Mouse (Mus musculus) neural tube, embryonic 13.5 days (tissue): ENCODE data around the gene Anapc15-ps. TPM values are rescaled to one million over a fixed set of nuclear protein-coding genes. Genes with fewer than 3 reads are reported as not detected.
"Not testable (repeated sequence)": the region's sequence is repeated elsewhere in the genome, so short reads cannot be mapped to it uniquely, and the experiment has no call there.

Experiments
- ATAC-seq: fragments of 200-750 bp; cut with Nextera tagmentation; 2 replicates; pipeline ENCODE4 v1.8.0; 2017; ENCODE audit warnings: low read depth, mild to moderate bottlenecking, moderate TSS enrichment, moderate library complexity
- H3K27ac ChIP-seq: fragments of 300-500 bp; sonication (generic); replicated peaks from 2 replicates; pipeline ENCODE4 v1.5.1; 2015; ENCODE audit warnings: moderate library complexity, mild to moderate bottlenecking, inconsistent platforms
- H3K27me3 ChIP-seq: fragments of 300-500 bp; sonication (generic); 2 replicates; pipeline ENCODE4 v1.6.1; 2015; ENCODE audit warnings: mild to moderate bottlenecking, inconsistent platforms
- H3K36me3 ChIP-seq: fragments of 300-500 bp; sonication (generic); 2 replicates; pipeline ENCODE4 v1.6.1; 2015; ENCODE audit warnings: mild to moderate bottlenecking, inconsistent platforms
- H3K4me1 ChIP-seq: fragments of 300-500 bp; sonication (generic); replicated peaks from 2 replicates; pipeline ENCODE4 v1.6.1; 2015; ENCODE audit warnings: inconsistent platforms
- H3K4me2 ChIP-seq: fragments of 300-500 bp; sonication (generic); 2 replicates; pipeline ENCODE4 v1.6.1; 2015; ENCODE audit warnings: inconsistent platforms, mild to moderate bottlenecking, moderate library complexity
- H3K4me3 ChIP-seq: fragments of 300-500 bp; sonication (generic); 2 replicates; pipeline ENCODE4 v1.5.1; 2015; ENCODE audit warnings: mild to moderate bottlenecking, inconsistent platforms
- H3K9ac ChIP-seq: fragments of 300-500 bp; sonication (generic); 2 replicates; pipeline ENCODE4 v1.6.1; 2015; ENCODE audit warnings: moderate library complexity, mild to moderate bottlenecking, inconsistent platforms
- H3K9me3 ChIP-seq: fragments of 300-500 bp; sonication (generic); 2 replicates; pipeline ENCODE4 v1.6.1; 2016; ENCODE audit warnings: inconsistent platforms
- WGBS: fragments of 180-500 bp; shearing (Covaris S2); methylation state at CpG from one replicate; pipeline ENCODE4 v1.1.7; 2015; 5-methylcytosine and 5-hydroxymethylcytosine counted together
- polyA plus RNA-seq: library from polyadenylated mRNA; unstranded; fragments of >200 nt; fragmentation: Nextera tagmentation; extraction: Ambion mirVana; gene quantifications from 2 replicates; pipeline ENCODE4 v1.2.1, GENCODE M21; 2015

Gene Anapc15-ps
- polyA plus RNA-seq, 1 experiment from 2014 or later = not detected

DNA sequence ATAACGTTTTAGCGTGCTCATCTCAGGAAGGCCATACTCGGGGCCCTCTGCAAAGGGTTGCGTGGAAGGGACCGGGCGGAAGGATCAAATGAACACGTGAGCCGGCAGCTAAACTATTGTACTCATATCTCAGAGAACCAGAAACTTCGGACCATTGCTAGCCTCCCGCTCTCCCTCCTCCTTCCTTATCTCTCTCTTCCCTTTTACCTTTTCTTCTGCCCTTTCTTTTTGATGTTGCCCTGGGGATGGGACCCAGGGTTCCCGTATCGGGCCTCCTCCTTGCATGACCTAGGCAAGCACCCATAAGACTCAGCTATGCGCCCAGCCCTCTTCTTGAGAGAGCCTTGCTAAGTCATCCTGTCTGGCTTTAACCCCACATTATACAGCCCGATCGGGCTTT, 38.5 kb downstream of the Anapc15-ps start:
- Histone ChIP-seq H3K27me3 (no peaks in the 10 kb centered on the region), H3K36me3 (no peaks in the 10 kb centered on the region), H3K4me3 (no peak overlapping the region), H3K9me3 (no peaks in the 10 kb centered on the region), H3K4me2 (no peak overlapping the region), H3K27ac (no peak overlapping the region), H3K4me1 (no peaks in the 10 kb centered on the region), H3K9ac (no peak overlapping the region)
- 92% methylated on average over 15 of the region's 15 CpGs for WGBS
- no peak for ATAC-seq

DNA sequence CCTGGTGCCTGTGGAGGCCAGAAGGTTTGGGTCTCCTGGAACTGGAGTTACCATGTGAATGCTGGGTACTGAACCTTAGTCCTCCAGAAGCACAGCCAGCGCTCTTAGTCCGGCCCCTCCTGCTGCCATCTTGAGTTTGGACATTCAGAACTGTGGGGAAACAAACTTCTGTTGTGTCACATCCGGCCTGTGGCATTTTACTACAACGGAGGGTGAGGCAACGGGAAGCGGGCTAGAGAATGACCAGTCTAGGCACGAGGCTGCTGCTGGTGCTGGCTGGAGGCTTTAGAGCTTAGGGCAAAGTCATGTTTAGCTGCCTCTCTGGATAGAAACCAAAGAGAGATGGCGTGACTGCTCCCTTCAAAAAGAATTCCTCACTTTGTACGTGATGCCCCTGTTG, 39.0 kb downstream of the Anapc15-ps start:
- Histone ChIP-seq H3K9ac (no peak overlapping the region), H3K36me3 (no peaks in the 10 kb centered on the region), H3K4me1 (no peaks in the 10 kb centered on the region), H3K27me3 (no peaks in the 10 kb centered on the region), H3K9me3 (no peaks in the 10 kb centered on the region), H3K4me2 (no peak overlapping the region), H3K27ac (no peak overlapping the region), H3K4me3 (no peak overlapping the region)
- no peak for ATAC-seq
- 89% methylated on average over 9 of the region's 9 CpGs for WGBS

DNA sequence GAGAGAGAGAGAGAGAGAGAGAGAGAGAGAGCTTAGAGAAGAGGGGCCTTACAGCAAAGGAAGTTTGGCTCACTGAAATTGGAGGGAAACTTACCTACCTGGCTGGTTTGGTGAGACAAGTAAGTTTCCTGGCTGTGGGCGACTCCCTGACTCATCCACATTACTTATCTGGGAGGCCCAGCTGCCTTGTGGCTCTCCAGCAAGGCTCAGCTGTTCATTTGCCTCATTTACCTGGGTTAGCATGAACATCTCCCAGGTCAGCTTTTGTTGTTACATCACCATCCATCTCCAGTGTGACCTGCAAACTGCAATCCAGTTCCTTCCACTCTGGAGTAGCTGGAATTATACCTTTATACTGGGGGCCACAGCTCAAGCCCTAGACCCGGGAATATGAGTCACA, 41.7 kb downstream of the Anapc15-ps start:
- Histone ChIP-seq H3K4me3 (no peak overlapping the region), H3K4me2 (no peak overlapping the region), H3K4me1 (no peaks in the 10 kb centered on the region), H3K27me3 (no peaks in the 10 kb centered on the region), H3K9me3 (no peaks in the 10 kb centered on the region), H3K36me3 (no peaks in the 10 kb centered on the region), H3K27ac (no peak overlapping the region), H3K9ac (no peak overlapping the region)
- 74% methylated on average over 2 of the region's 2 CpGs for WGBS
- ATAC-seq = no peak

DNA sequence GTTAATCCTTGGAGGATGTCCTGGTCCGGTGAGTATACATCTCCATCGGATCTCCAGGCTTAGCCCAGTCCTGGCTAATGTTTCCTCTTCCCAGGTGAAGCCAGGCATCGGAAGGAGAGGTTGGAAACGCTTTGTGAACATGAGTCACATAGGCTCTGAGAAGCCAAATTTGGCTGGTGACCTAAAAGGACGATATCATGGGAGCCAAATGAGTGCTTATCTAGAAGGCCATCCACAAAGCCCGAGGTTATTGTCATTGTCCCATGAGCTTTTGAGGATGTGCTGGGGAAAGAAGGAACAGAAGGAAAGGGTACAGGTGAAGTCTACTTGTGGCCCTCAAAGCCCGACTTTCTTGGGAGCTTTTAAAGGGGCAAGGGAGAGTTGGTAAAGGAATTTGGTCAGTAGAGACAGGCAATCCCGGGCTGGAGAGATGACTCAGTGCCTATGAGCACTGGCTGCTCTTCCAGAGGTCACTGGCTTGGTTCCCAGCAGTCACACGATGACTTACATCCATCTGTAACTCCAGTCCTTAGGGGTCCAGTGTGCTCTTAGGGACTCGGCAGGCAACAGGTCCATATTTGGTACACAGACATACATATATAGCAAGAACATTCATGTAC, 42.4 kb downstream of the Anapc15-ps start:
- no peaks in the 10 kb centered on the region for H3K9me3 ChIP-seq
- no peak overlapping the region for H3K4me2 ChIP-seq
- 87% methylated on average over 10 of the region's 10 CpGs for WGBS
- H3K4me3 ChIP-seq = no peak overlapping the region
- no peaks in the 10 kb centered on the region for H3K36me3 ChIP-seq
- H3K4me1 ChIP-seq = no peaks in the 10 kb centered on the region
- ATAC-seq = no peak
- H3K9ac ChIP-seq = no peak overlapping the region
- no peaks in the 10 kb centered on the region for H3K27me3 ChIP-seq
- H3K27ac ChIP-seq = no peak overlapping the region

DNA sequence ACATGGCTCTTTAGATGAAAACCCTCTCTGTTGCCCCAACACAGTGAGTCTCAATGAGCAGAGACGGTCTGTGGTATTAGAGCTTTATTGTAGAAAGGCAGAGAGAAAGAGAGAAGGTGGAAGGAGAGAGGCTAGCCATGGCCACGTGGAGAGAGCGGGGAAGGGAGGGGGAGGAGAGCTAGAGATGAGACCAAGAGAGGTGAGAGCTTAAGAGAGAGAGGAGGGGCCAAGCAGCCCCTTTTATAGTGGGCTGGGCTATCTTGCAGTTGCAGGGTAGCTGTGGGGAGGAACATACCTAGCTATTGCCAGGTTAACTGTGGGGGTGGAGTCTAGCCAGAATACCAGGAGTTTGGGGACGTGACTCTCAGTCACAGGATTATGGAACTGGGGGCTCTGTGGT, 43.1 kb downstream of the Anapc15-ps start:
- not testable (repeated sequence) for H3K36me3 ChIP-seq, H3K4me3 ChIP-seq, H3K9me3 ChIP-seq, H3K27ac ChIP-seq, H3K27me3 ChIP-seq, H3K4me1 ChIP-seq, H3K9ac ChIP-seq, H3K4me2 ChIP-seq, ATAC-seq
- 86% methylated on average over 4 of the region's 4 CpGs for WGBS

DNA sequence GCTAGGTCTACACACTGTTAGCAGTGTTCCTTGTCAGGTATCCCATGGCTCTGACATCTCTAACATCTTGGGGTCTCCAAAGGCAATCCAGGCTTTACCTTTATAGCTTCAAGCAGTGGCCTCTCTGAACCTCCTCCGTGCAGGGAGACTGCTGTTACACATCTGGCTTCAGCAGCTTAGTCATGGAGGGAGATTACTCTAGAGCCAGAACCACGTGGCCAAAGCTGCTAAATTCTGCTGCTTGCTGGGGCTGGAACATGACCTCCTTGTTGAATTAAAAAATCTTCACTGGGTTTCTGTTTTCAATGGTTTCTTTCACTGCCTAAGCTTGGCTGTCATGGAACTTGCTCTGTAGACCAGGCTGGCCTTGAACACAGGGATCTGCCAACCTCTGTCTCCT, 44.9 kb downstream of the Anapc15-ps start:
- ATAC-seq = no peak
- 63% methylated on average over 2 of the region's 2 CpGs for WGBS
- H3K4me1 ChIP-seq = no peaks in the 10 kb centered on the region
- H3K27me3 ChIP-seq = no peaks in the 10 kb centered on the region
- no peaks in the 10 kb centered on the region for H3K9me3 ChIP-seq
- H3K36me3 ChIP-seq = no peaks in the 10 kb centered on the region
- no peak overlapping the region for H3K9ac ChIP-seq
- no peak overlapping the region for H3K4me3 ChIP-seq
- H3K4me2 ChIP-seq = no peak overlapping the region
- no peak overlapping the region for H3K27ac ChIP-seq

DNA sequence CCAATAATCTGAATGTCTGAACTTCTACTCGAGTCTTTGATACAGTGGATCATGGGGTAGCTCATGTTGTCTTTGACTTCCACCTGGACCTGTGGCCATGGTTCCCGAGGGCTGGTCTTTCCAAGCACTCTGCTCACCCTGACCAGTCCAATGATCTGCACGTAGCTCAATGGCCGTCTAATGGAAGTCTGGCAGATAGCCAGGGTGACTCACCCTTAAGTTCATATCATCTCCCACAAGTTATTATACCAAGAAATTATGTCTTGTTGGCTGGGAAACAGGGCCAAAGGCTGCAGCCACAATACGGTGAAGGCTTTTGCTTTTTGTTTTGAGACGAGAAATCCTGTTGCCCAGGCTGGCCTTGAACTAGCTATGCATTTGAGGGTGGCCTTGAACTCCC, 45.9 kb downstream of the Anapc15-ps start:
- 88% methylated on average over 6 of the region's 6 CpGs for WGBS
- H3K4me2 ChIP-seq = no peak overlapping the region
- H3K27me3 ChIP-seq = no peaks in the 10 kb centered on the region
- H3K27ac ChIP-seq = no peak overlapping the region
- H3K9me3 ChIP-seq = no peaks in the 10 kb centered on the region
- ATAC-seq = no peak
- H3K4me3 ChIP-seq = no peak overlapping the region
- no peaks in the 10 kb centered on the region for H3K4me1 ChIP-seq
- no peaks in the 10 kb centered on the region for H3K36me3 ChIP-seq
- no peak overlapping the region for H3K9ac ChIP-seq

DNA sequence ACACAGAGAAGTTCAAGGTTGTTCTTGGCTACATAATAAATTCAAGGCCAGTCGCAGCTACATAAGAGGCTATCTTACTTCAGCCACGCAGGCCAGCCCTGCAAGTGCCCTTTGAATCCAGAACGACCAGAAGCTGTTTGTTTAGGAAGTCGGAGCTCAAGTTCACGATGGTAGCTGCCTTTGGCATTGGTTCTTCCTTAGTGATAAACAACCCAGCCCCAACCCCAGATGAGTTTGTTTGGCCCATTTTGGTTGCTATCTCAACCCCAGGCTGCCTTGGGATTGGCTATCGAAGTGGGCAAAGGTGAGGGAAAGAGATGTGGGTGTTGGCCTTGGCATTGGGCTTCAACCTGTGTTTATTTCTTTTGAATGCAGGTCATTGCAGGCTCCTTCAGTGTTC, 48.0 kb downstream of the Anapc15-ps start:
- no peak overlapping the region for H3K27ac ChIP-seq
- H3K9me3 ChIP-seq = no peaks in the 10 kb centered on the region
- H3K27me3 ChIP-seq = no peaks in the 10 kb centered on the region
- no peaks in the 10 kb centered on the region for H3K36me3 ChIP-seq
- no peak overlapping the region for H3K4me3 ChIP-seq
- peaks cover 6% of the 10 kb centered on the region for H3K4me1 ChIP-seq
- no peak for ATAC-seq
- H3K9ac ChIP-seq = no peak overlapping the region
- WGBS = 82% methylated on average over 6 of the region's 6 CpGs
- no peak overlapping the region for H3K4me2 ChIP-seq

DNA sequence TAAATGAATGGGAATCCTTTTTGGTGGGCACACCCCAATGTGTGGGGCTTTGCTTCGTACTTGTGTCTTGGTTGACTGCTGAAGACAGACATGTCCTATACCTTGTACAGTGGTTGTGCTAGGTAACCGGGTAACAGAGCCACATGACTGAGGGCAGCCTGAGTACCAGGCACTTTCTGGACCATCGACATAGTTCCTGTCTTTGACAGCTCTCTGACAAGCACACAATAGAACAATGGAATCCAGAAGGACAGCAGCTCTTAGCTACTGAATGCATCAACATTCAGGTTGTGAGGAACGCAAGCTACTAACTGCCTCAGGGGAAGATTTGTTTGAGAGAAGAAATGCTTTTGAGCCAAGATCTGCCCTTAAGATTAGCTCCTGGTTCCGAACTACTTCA, 49.2 kb downstream of the Anapc15-ps start:
- H3K4me3 ChIP-seq = no peak overlapping the region
- no peak overlapping the region for H3K4me2 ChIP-seq
- no peak overlapping the region for H3K9ac ChIP-seq
- ATAC-seq = no peak
- peaks cover 16% of the 10 kb centered on the region for H3K4me1 ChIP-seq
- no peak overlapping the region for H3K27ac ChIP-seq
- H3K36me3 ChIP-seq = no peaks in the 10 kb centered on the region
- H3K27me3 ChIP-seq = no peaks in the 10 kb centered on the region
- 45% methylated on average over 5 of the region's 5 CpGs for WGBS
- no peaks in the 10 kb centered on the region for H3K9me3 ChIP-seq

DNA sequence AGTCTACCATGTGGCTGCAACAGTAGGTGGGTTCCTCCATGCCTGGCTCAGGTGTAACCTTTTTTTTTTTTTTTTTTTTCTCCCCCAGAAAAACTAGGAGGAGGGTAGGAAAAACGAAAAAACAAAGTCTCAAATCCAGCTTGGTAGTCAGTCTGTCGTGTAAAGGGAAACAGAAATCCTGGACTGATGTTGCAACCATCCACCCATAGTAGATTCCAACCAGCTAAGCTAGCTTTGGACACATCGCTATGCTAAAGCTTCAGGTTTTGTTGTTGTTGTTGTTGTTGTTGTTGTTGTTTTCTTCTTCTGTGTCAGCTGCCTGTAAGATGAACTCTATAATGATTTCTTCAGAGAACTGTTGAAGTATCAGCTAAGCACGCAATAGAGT, 49.7 kb downstream of the Anapc15-ps start:
- H3K4me1 ChIP-seq = peaks cover 20% of the 10 kb centered on the region
- no peak overlapping the region for H3K4me3 ChIP-seq
- H3K27ac ChIP-seq = no peak overlapping the region
- H3K9me3 ChIP-seq = no peaks in the 10 kb centered on the region
- no peaks in the 10 kb centered on the region for H3K36me3 ChIP-seq
- H3K27me3 ChIP-seq = no peaks in the 10 kb centered on the region
- H3K9ac ChIP-seq = no peak overlapping the region
- 62% methylated on average over 4 of the region's 4 CpGs for WGBS
- no peak for ATAC-seq
- no peak overlapping the region for H3K4me2 ChIP-seq

Other genes with a start within 250 kb of the Anapc15-ps start
- gene Mrpl42, start 171.5 kb downstream of the Anapc15-ps start, polyA plus RNA-seq = 275 and 291 TPM in 2 replicates
- 408 TPM in 2 replicates for gene Ube2n, start 158.3 kb downstream of the Anapc15-ps start, polyA plus RNA-seq
- 94.1 and 101 TPM in 2 replicates for gene Nudt4, start 109.3 kb downstream of the Anapc15-ps start, polyA plus RNA-seq
- gene Gm33543, start 169.5 kb upstream of the Anapc15-ps start, polyA plus RNA-seq = not detected in 2 replicates